Mouse (Mus musculus) C2C12 (cell line): Measurements from ENCODE around the gene Cav1.

Experiments used
- CTCF ChIP-seq: IDR thresholded peaks from one replicate; pipeline ENCODE4 v1.5.1; 2011; ENCODE audit not compliant: control insufficient read depth, insufficient read depth, insufficient read length
- MAX ChIP-seq: IDR thresholded peaks from one replicate; pipeline ENCODE4 v1.6.1; 2011; ENCODE audit warnings: mild to moderate bottlenecking, control low read depth

GRCm38 (mm10) chr6:17308661-17309060 is 2.5 kb downstream of the Cav1 start:
- TF ChIP-seq CTCF (no peak), MAX (no peak)
